Mouse (Mus musculus) bone marrow macrophage, adult 2 months (primary cell): ENCODE results near the gene H2-K1.

ENCODE experiments used
- CTCF ChIP-seq: IDR thresholded peaks from 2 replicates; pipeline ENCODE4 v1.5.1; 2012; ENCODE audit warnings: low read depth, mild to moderate bottlenecking, low read length, moderate library complexity
- POLR2A ChIP-seq: IDR thresholded peaks from 2 replicates; pipeline ENCODE4 v1.6.1; 2012; ENCODE audit warnings: mild to moderate bottlenecking, low read depth, low read length, borderline replicate concordance

GRCm38 (mm10) chr17:33972691-33973090, 27.5 kb downstream of the H2-K1 start:
- TF ChIP-seq CTCF (no peak), POLR2A (no peak)
